Mouse (Mus musculus) retina, adult 2 months (tissue): ENCODE data around the gene Jchain.
A peak's percentile ranks its signal among the peaks of the same experiment; 100 is the strongest.
"Not testable (repeated sequence)": the region's sequence is repeated elsewhere in the genome, so short reads cannot be mapped to it uniquely, and the experiment has no call there.

Experiments used
- DNase-seq: peaks from one replicate; pipeline ENCODE4 v3.0.0-alpha.2; 2012; ENCODE audit warnings: low read depth, low spot score

Gene Jchain

GRCm38 (mm10) chr5:88527657-88528056, at the start of gene Jchain:
Gene Jchain, minus strand, starts transcription at chr5:88527891.
- DNase-seq = no peak

GRCm38 (mm10) chr5:88575506-88576338, 48.0 kb upstream of the Jchain start:
- no peak for DNase-seq

- DNase-seq = no peak
These were observed 47.1 kb upstream of the Jchain start for GRCm38 (mm10) chr5:88574829-88575228.

GRCm38 (mm10) chr5:88569541-88569940, 41.9 kb upstream of the Jchain start:
- DNase-seq = no peak

- no peak for DNase-seq
These were observed 38.5 kb upstream of the Jchain start for GRCm38 (mm10) chr5:88566034-88566841.

GRCm38 (mm10) chr5:88565148-88566033, 37.7 kb upstream of the Jchain start:
- no peak for DNase-seq

GRCm38 (mm10) chr5:88564501-88565147, 36.9 kb upstream of the Jchain start, which contains the start of gene Rufy3:
Gene Rufy3, plus strand, starts transcription at chr5:88565040.
- no peak for DNase-seq

GRCm38 (mm10) chr5:88562863-88563780, 35.4 kb upstream of the Jchain start:
- DNase-seq = no peak

- DNase-seq = peak; percentile 74
These were observed 33.6 kb upstream of the Jchain start for GRCm38 (mm10) chr5:88561080-88561814.

- DNase-seq = no peak
These were observed 31.3 kb upstream of the Jchain start for GRCm38 (mm10) chr5:88558991-88559390.

GRCm38 (mm10) chr5:88554086-88554886, 26.6 kb upstream of the Jchain start, which contains the start of gene Utp3:
Gene Utp3, plus strand, starts transcription at chr5:88554462.
- DNase-seq = peak; percentile 100

- DNase-seq = no peak
These were observed 25.8 kb upstream of the Jchain start for GRCm38 (mm10) chr5:88553271-88554085.

- no peak for DNase-seq
These were observed 17.8 kb upstream of the Jchain start for GRCm38 (mm10) chr5:88545536-88545935.

GRCm38 (mm10) chr5:88544411-88544810, 16.7 kb upstream of the Jchain start:
- not testable (repeated sequence) for DNase-seq

- DNase-seq = no peak
These were observed 15.1 kb upstream of the Jchain start for GRCm38 (mm10) chr5:88542651-88543282.

- DNase-seq = no peak
These were observed 13.2 kb upstream of the Jchain start for GRCm38 (mm10) chr5:88540845-88541244.

GRCm38 (mm10) chr5:88534697-88535096, 7.0 kb upstream of the Jchain start:
- DNase-seq = no peak
